Mouse (Mus musculus) limb, embryonic 14.5 days (tissue): ENCODE data around the gene Smg5. TPM values are rescaled to one million over a fixed set of nuclear protein-coding genes. Genes with fewer than 3 reads are reported as not detected.
A peak's percentile ranks its signal among the peaks of the same experiment; 100 is the strongest.

Experiments
- ATAC-seq: fragments of 200-750 bp; cut with Nextera tagmentation; 2 replicates; pipeline ENCODE4 v1.8.0; 2017; ENCODE audit warnings: low read depth, moderate number of reproducible peaks, moderate TSS enrichment; ENCODE audit not compliant: low FRiP score
- DNase-seq: peaks from one replicate; pipeline ENCODE4 v3.0.0-alpha.2; 2015; ENCODE audit warnings: low spot score
- H3K27ac ChIP-seq: fragments of 300-500 bp; sonication (generic); replicated peaks from 2 replicates; pipeline ENCODE4 v1.5.1; 2014; ENCODE audit warnings: low read depth, mild to moderate bottlenecking, low read length, moderate library complexity, mixed read lengths
- H3K27me3 ChIP-seq: fragments of 300-500 bp; sonication (generic); 2 replicates; pipeline ENCODE4 v1.6.1; 2014; ENCODE audit warnings: low read length, mixed read lengths; ENCODE audit not compliant: control insufficient read depth, insufficient read depth
- H3K36me3 ChIP-seq: fragments of 300-500 bp; sonication (generic); 2 replicates; pipeline ENCODE4 v1.6.1; 2014; ENCODE audit warnings: mild to moderate bottlenecking, low read length, moderate library complexity, mixed read lengths; ENCODE audit not compliant: control insufficient read depth, insufficient read depth
- H3K4me1 ChIP-seq: fragments of 300-500 bp; sonication (generic); 2 replicates; pipeline ENCODE4 v1.6.1; 2014; ENCODE audit warnings: antibody characterized with exemption, low read length, mixed read lengths; ENCODE audit not compliant: control insufficient read depth, insufficient read depth
- H3K4me2 ChIP-seq: fragments of 300-500 bp; sonication (generic); replicated peaks from 2 replicates; pipeline ENCODE4 v1.6.1; 2014; ENCODE audit warnings: low read depth, mild to moderate bottlenecking, low read length, moderate library complexity; ENCODE audit not compliant: severe bottlenecking
- H3K4me3 ChIP-seq: fragments of 300-500 bp; sonication (generic); replicated peaks from 2 replicates; pipeline ENCODE4 v1.5.1; 2014; ENCODE audit warnings: low read length
- H3K9ac ChIP-seq: fragments of 300-500 bp; sonication (generic); 2 replicates; pipeline ENCODE4 v1.6.1; 2014; ENCODE audit warnings: mild to moderate bottlenecking, low read depth, low read length, moderate library complexity; ENCODE audit not compliant: severe bottlenecking
- H3K9me3 ChIP-seq: fragments of 300-500 bp; sonication (generic); 2 replicates; pipeline ENCODE4 v1.6.1; 2016; ENCODE audit warnings: low read length; ENCODE audit not compliant: control insufficient read depth
- POLR2A ChIP-seq: fragments of 200-500 bp; IDR thresholded peaks from 2 replicates; pipeline ENCODE4 v1.8.0; 2012; ENCODE audit warnings: inconsistent platforms, mild to moderate bottlenecking, moderate library complexity, borderline replicate concordance; ENCODE audit not compliant: insufficient read depth, insufficient read length; ENCODE audit errors: extremely low read depth
- WGBS: fragments of 180-500 bp; shearing (Covaris S2); extraction: QIAGEN DNeasy Blood & Tissue Kit; methylation state at CpG from one replicate; pipeline ENCODE4 v1.1.7; 2014; 5-methylcytosine and 5-hydroxymethylcytosine counted together
- polyA plus RNA-seq, 2 experiments: library from polyadenylated mRNA; depleted of rRNA in 1 of 2; stranded (reverse) in 1 of 2; unstranded in 1 of 2; fragments of >200 nt; fragmentation: Nextera tagmentation in 1 of 2; extraction: Ambion mirVana in 1 of 2; gene quantifications; 2 replicates each; pipeline versions ENCODE4 v1.2.1 to v1.2.3; 2012 to 2014

Gene Smg5
- polyA plus RNA-seq, 2 experiments, result 33.8 to 83.3 TPM

GRCm38 (mm10) chr3:88337367-88338020, 1.4 kb downstream of the Smg5 start:
- TF ChIP-seq POLR2A, result no peak
- Histone ChIP-seq H3K4me3 (0 out of 2 replicates have a peak overlapping the region, but pooled peaks have one; percentile 80), H3K9ac (peak overlapping the region; percentile 41; the same call in 1 of the 2 replicates), H3K36me3 (peaks cover 12% of the 10 kb centered on the region), H3K27me3 (no peaks in the 10 kb centered on the region), H3K27ac (no peak overlapping the region), H3K9me3 (no peaks in the 10 kb centered on the region), H3K4me1 (peaks cover 12% of the 10 kb centered on the region), H3K4me2 (peak overlapping the region; percentile 64; the same call in 1 of the 2 replicates)
- no peak for ATAC-seq
- no peak for DNase-seq
- 80% methylated on average over 11 of the region's 11 CpGs for WGBS

- Histone ChIP-seq H3K4me3 (no peak overlapping the region), H3K36me3 (peaks cover 20% of the 10 kb centered on the region)
- DNase-seq, result no peak
These were observed 2.3 kb downstream of the Smg5 start for GRCm38 (mm10) chr3:88338316-88338715.

GRCm38 (mm10) chr3:88339006-88339405, 2.9 kb downstream of the Smg5 start:
- H3K36me3 ChIP-seq, result peaks cover 27% of the 10 kb centered on the region
- no peaks in the 10 kb centered on the region for H3K27me3 ChIP-seq

More at GRCm38 (mm10) chr3:88338316-88338715, 2.3 kb downstream of the Smg5 start:
- no peak overlapping the region for H3K27ac ChIP-seq
- no peaks in the 10 kb centered on the region for H3K27me3 ChIP-seq
- no peak overlapping the region for H3K4me2 ChIP-seq
- no peak for ATAC-seq
- no peak overlapping the region for H3K9ac ChIP-seq
- 89% methylated on average over 7 of the region's 7 CpGs for WGBS
- H3K4me1 ChIP-seq, result peaks cover 12% of the 10 kb centered on the region
- H3K9me3 ChIP-seq, result no peaks in the 10 kb centered on the region
- TF ChIP-seq POLR2A, result no peak

GRCm38 (mm10) chr3:88350732-88351131, 14.7 kb downstream of the Smg5 start:
- no peak for TF ChIP-seq POLR2A
- DNase-seq, result no peak
- Histone ChIP-seq H3K27me3 (no peaks in the 10 kb centered on the region), H3K9me3 (no peaks in the 10 kb centered on the region), H3K4me1 (no peaks in the 10 kb centered on the region), H3K4me3 (no peak overlapping the region), H3K4me2 (no peak overlapping the region), H3K9ac (no peak overlapping the region), H3K27ac (no peak overlapping the region), H3K36me3 (peaks cover 100% of the 10 kb centered on the region)
- 88% methylated on average over 13 of the region's 13 CpGs for WGBS
- no peak for ATAC-seq

More at GRCm38 (mm10) chr3:88339006-88339405, 2.9 kb downstream of the Smg5 start:
- peaks cover 12% of the 10 kb centered on the region for H3K4me1 ChIP-seq
- TF ChIP-seq POLR2A, result no peak
- no peak overlapping the region for H3K9ac ChIP-seq
- no peaks in the 10 kb centered on the region for H3K9me3 ChIP-seq
- no peak for DNase-seq
- no peak for ATAC-seq
- H3K27ac ChIP-seq, result no peak overlapping the region
- no peak overlapping the region for H3K4me3 ChIP-seq
- H3K4me2 ChIP-seq, result no peak overlapping the region
- 81% methylated on average over 3 of the region's 3 CpGs for WGBS

- Histone ChIP-seq H3K27ac (no peak overlapping the region), H3K4me1 (no peaks in the 10 kb centered on the region), H3K9me3 (no peaks in the 10 kb centered on the region), H3K36me3 (peaks cover 100% of the 10 kb centered on the region), H3K4me3 (no peak overlapping the region), H3K4me2 (no peak overlapping the region), H3K9ac (no peak overlapping the region), H3K27me3 (no peaks in the 10 kb centered on the region)
- ATAC-seq, result no peak
- no peak for TF ChIP-seq POLR2A
- DNase-seq, result no peak
- WGBS, result 87% methylated on average over 9 of the region's 9 CpGs
These were observed 16.8 kb downstream of the Smg5 start for GRCm38 (mm10) chr3:88352907-88353306.
